Mouse (Mus musculus) heart, embryonic 10.5 days (tissue): ENCODE data around the gene Tldc1. TPM values are rescaled to one million over a fixed set of nuclear protein-coding genes. Genes with fewer than 3 reads are reported as not detected.

Experiments
- DNase-seq: peaks from one replicate; pipeline ENCODE4 v3.0.0-alpha.2; 2017; ENCODE audit warnings: low spot score
- H3K27ac ChIP-seq: fragments of 300-500 bp; sonication (generic); 2 replicates; pipeline ENCODE4 v1.5.1; 2016; ENCODE audit warnings: mild to moderate bottlenecking
- H3K27me3 ChIP-seq: fragments of 300-500 bp; sonication (generic); 2 replicates; pipeline ENCODE4 v1.6.1; 2016; ENCODE audit warnings: mild to moderate bottlenecking; ENCODE audit not compliant: poor library complexity, insufficient read depth, severe bottlenecking
- H3K36me3 ChIP-seq: fragments of 300-500 bp; sonication (generic); 2 replicates; pipeline ENCODE4 v1.6.1; 2016; ENCODE audit warnings: mild to moderate bottlenecking, moderate library complexity
- H3K4me1 ChIP-seq: fragments of 300-500 bp; sonication (generic); 2 replicates; pipeline ENCODE4 v1.6.1; 2016; ENCODE audit warnings: mild to moderate bottlenecking
- H3K4me3 ChIP-seq: fragments of 300-500 bp; sonication (generic); 2 replicates; pipeline ENCODE4 v1.5.1; 2016; ENCODE audit warnings: mild to moderate bottlenecking, moderate library complexity
- H3K9me3 ChIP-seq: fragments of 300-500 bp; sonication (generic); 2 replicates; pipeline ENCODE4 v1.6.1; 2016; ENCODE audit warnings: mild to moderate bottlenecking, moderate library complexity
- WGBS: fragments of 180-500 bp; shearing (Covaris S2); methylation state at CpG from one replicate; pipeline ENCODE4 v1.1.7; 2016; 5-methylcytosine and 5-hydroxymethylcytosine counted together
- polyA plus RNA-seq: library from polyadenylated mRNA; unstranded; fragments of >200 nt; fragmentation: Nextera tagmentation; extraction: Ambion mirVana; gene quantifications from 2 replicates; pipeline ENCODE4 v1.2.1, GENCODE M21; 2016

Gene Tldc1
- 14.5 and 19.8 TPM in 2 replicates for polyA plus RNA-seq

DNA sequence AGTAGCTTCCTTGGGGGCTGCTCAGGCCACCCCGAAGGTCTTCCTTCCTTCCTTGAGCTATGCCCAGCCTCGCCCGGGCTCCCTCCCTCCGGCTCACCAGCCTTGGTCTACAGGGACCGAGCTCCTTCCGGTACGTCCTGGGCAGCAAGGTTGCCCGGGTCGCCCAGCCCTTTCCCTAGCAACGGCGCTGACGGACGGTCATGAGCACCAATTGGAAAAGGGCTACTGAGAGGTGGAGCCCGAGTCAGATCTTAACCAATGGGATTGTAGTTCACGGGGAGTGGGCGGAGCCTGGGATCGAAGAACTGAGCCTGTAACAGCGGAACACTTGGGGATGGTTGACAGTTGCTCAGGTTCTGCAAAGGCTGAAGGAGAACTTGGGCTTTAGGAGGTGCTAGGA lies at the start of gene Tldc1:
Gene Tldc1, minus strand, starts transcription at position 154 of the 400 bp plus-strand sequence.
- no peaks in the 10 kb centered on the region for H3K9me3 ChIP-seq
- peak within 1 kb of the TSS; percentile 92 for H3K27ac ChIP-seq
- H3K36me3 ChIP-seq, result no peaks in the 10 kb centered on the region
- H3K4me3 ChIP-seq, result peak within 1 kb of the TSS; percentile 69
- under 1% methylated on average over 18 of the region's 18 CpGs for WGBS
- peaks cover 33% of the 10 kb centered on the region for H3K4me1 ChIP-seq
- DNase-seq, result peak; percentile 99
- H3K27me3 ChIP-seq, result peaks cover 13% of the 10 kb centered on the region; the same call in 1 of the 2 replicates

DNA sequence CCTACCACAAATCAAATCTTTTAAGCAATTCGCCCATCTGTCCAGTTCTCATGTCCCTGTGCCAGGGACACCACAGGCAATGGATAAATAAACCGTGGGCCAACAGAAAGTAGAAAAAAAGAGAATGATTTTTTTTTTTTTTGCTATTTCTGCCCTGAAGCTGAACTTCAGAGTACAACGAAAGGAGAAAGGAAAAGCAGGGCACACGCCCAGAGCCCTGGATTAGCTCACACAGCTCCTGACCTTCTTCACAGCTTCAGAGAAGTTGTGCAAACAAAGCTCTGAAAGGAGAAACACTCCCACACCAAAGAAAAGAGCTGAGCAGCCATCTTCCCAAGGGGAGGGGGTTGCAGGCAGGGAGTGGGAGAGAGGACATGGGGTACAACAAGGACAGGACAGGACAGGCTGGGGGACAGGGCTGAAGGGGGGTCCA lies 49.5 kb upstream of the Tldc1 start:
- peak overlapping the region; percentile 64 for H3K27ac ChIP-seq
- H3K36me3 ChIP-seq, result peaks cover under 1% of the 10 kb centered on the region; the same call in 1 of the 2 replicates
- H3K4me3 ChIP-seq, result no peak overlapping the region
- no peak for DNase-seq
- WGBS, result 51% methylated on average over 4 of the region's 4 CpGs
- no peaks in the 10 kb centered on the region for H3K27me3 ChIP-seq
- H3K9me3 ChIP-seq, result no peaks in the 10 kb centered on the region
- H3K4me1 ChIP-seq, result peaks cover 78% of the 10 kb centered on the region

DNA sequence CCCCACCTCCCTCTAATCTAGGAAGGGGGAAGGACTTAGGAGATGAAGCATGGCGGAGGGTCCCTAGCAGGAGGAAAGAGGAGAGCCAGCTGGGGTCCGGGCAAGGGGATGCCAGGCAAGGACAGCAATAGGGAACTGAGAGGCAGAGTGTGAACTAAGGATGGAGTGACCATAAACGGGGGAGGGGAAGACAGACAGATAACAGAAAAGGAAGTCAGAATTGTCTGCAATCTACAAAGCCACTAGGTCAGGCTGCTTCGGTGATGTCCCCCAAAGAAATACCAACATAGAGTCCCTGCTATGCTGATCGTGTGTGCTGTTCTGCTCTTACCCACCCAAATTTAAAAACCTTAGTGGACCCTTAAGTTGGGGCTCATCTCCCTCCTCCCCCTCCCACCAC lies 48.8 kb upstream of the Tldc1 start:
- H3K9me3 ChIP-seq, result no peaks in the 10 kb centered on the region
- H3K4me3 ChIP-seq, result no peak overlapping the region
- H3K4me1 ChIP-seq, result peaks cover 71% of the 10 kb centered on the region
- 49% methylated on average over 5 of the region's 5 CpGs for WGBS
- H3K27me3 ChIP-seq, result no peaks in the 10 kb centered on the region
- DNase-seq, result no peak
- peak overlapping the region; percentile 63 for H3K27ac ChIP-seq
- H3K36me3 ChIP-seq, result peaks cover 8% of the 10 kb centered on the region

DNA sequence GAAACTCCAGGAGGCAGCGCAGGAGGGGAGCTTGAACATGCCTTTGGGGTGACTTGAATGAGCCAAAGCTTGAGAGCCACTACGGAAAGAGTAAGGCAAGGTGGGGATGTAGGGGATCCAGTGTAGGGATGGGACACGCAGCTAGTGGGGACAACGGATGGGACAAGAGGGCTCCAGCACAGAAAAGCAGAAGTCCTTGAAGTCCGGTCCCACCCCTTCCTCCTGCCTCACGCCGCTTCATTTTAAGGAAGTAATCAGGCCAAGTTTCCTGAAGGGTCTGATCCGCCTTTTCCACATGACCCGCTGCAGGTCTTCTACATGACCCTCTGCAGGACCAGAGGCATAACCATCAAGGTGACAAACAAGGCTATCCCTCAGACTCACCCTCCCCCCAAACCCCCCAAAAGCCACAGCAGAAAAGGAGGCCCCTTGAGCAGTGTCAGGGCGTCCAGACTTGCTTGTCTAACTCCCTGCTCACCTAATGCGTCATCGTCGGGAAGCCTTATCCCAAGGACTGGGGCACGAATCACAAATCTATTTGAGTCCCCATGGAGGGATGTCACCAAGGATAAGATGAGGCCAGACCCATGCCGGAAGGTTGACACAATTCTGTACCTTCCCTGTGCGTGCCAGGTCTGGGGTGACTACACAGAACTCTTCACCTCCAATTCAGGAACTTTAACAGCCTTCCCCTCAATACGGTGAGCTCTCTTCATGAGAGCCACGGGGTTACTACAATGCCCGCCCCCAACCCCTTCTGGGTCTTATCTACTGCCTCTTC lies 47.9 kb upstream of the Tldc1 start:
- H3K9me3 ChIP-seq, result no peaks in the 10 kb centered on the region
- no peak overlapping the region for H3K4me3 ChIP-seq
- WGBS, result 64% methylated on average over 19 of the region's 19 CpGs
- peaks cover 62% of the 10 kb centered on the region for H3K4me1 ChIP-seq
- H3K27me3 ChIP-seq, result no peaks in the 10 kb centered on the region
- DNase-seq, result no peak
- H3K36me3 ChIP-seq, result peaks cover 14% of the 10 kb centered on the region
- peak overlapping the region; percentile 63 for H3K27ac ChIP-seq

DNA sequence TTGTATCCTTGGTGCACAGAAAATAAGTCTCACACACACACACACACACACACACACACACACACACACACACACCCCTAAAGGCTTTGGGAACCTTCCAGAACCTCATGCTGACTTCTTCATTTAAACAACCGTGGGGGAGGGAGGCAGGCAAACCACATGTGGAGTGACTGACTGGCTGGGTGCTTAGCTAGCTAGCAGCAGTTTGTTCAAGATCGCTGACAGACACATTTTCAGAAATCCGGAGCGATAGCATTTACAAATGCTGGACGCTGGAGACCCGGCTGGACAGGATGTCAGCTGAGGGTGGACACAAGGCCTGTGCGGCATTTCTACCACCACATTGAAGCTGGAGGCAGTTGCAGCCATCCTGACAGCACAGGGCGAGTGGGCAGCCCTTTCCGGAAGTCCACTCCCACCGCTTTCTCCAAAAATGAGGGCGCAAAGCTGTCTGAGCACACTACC lies 46.6 kb upstream of the Tldc1 start:
- Histone ChIP-seq H3K36me3 (peaks cover 27% of the 10 kb centered on the region), H3K27me3 (no peaks in the 10 kb centered on the region), H3K27ac (peak overlapping the region; percentile 37; the same call in 1 of the 2 replicates), H3K4me3 (no peak overlapping the region), H3K4me1 (peaks cover 49% of the 10 kb centered on the region), H3K9me3 (no peaks in the 10 kb centered on the region)
- 76% methylated on average over 11 of the region's 11 CpGs for WGBS
- no peak for DNase-seq

DNA sequence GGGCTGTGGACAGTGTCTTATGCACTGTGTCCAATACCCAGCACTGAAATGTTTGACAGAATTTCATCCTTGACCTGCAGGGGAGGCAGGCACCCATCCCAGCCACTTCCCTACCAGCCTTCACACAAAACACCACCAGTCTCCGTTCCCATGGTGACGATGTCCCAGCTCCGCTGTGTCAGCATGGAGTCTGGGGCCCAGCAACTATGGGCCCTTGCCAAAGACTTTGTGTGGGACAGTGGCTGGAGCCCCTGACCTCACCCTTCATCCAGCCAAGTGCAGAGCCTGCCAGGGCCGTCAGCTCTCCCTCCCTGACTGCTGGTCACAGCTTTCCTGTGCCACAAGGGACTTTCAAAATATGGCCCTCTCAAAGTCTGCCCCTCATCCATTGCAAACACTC lies 45.9 kb upstream of the Tldc1 start:
- WGBS, result 66% methylated on average over 4 of the region's 4 CpGs
- no peak overlapping the region for H3K27ac ChIP-seq
- peaks cover 42% of the 10 kb centered on the region for H3K4me1 ChIP-seq
- H3K27me3 ChIP-seq, result no peaks in the 10 kb centered on the region
- no peaks in the 10 kb centered on the region for H3K9me3 ChIP-seq
- H3K36me3 ChIP-seq, result peaks cover 30% of the 10 kb centered on the region
- H3K4me3 ChIP-seq, result no peak overlapping the region
- DNase-seq, result no peak

DNA sequence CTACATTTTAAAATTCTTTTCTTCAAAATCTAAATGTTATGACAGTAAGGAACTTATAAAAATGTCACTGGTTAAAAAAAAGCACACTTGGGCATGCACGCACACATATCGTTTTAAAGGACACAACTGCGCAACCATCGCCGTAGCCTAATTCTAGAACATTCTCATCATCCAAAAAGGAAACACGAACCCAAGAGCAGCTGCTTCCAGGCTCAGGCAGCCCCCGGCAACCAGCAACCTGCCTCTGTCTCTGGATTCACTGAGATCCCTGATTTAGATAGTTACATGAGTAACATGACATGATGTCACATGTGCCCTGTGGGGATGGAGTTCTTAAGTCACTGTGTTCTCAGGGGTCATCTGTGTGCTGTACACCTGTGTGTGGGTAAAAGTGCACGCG lies 45.1 kb upstream of the Tldc1 start:
- Histone ChIP-seq H3K4me3 (no peak overlapping the region), H3K27ac (no peak overlapping the region), H3K27me3 (no peaks in the 10 kb centered on the region), H3K9me3 (no peaks in the 10 kb centered on the region), H3K36me3 (peaks cover 30% of the 10 kb centered on the region), H3K4me1 (peaks cover 34% of the 10 kb centered on the region)
- WGBS, result 93% methylated on average over 9 of the region's 9 CpGs
- DNase-seq, result no peak

DNA sequence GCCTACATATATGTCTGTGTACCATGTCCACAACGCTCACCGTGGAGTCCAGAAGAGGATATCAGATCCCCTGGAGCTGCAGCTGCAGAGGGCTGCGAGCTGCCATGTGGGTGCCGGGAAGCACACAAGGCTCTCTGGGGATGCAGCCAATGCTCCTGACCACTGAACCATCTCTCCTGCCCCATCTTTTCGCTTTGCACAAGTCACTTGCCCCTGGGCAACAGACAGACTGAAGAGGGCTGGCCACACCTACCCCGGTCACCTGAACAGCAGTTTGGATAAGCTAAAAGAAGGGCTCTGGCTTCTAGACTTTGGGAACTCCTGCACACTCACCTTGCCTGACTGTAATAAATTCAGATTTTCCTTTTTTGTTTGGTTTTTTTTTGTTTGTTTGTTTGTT lies 43.5 kb upstream of the Tldc1 start:
- peaks cover 30% of the 10 kb centered on the region for H3K36me3 ChIP-seq
- DNase-seq, result no peak

DNA sequence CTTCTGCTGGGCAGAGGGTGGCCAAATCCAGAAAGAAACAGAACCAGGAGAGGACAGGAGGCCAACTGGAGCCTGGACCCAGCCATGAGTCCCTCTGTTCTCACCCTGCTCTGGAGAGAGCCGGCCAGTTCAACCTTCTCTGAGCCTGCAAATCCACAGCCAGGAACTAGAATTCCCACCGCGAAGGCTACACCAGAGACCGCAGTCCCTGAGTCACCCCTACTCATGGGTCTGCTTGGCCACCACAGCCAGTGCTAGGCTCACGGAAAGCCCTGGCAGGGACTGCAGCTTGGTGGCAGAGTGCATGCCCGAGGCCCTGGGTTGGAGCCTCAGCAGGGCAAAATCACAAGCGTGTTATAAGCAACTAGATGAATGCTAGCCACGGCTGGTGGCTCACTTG lies 41.8 kb upstream of the Tldc1 start:
- H3K9me3 ChIP-seq, result no peaks in the 10 kb centered on the region
- H3K36me3 ChIP-seq, result peaks cover 39% of the 10 kb centered on the region
- H3K4me3 ChIP-seq, result no peak overlapping the region
- no peak overlapping the region for H3K27ac ChIP-seq
- H3K27me3 ChIP-seq, result no peaks in the 10 kb centered on the region
- DNase-seq, result no peak
- peaks cover 23% of the 10 kb centered on the region; the same call in 1 of the 2 replicates for H3K4me1 ChIP-seq
- 87% methylated on average over 8 of the region's 8 CpGs for WGBS

More for the DNA sequence above, 43.5 kb upstream of the Tldc1 start:
- 88% methylated on average over 6 of the region's 6 CpGs for WGBS
- Histone ChIP-seq H3K4me3 (no peak overlapping the region), H3K4me1 (peaks cover 29% of the 10 kb centered on the region), H3K27ac (no peak overlapping the region), H3K9me3 (no peaks in the 10 kb centered on the region), H3K27me3 (no peaks in the 10 kb centered on the region)

DNA sequence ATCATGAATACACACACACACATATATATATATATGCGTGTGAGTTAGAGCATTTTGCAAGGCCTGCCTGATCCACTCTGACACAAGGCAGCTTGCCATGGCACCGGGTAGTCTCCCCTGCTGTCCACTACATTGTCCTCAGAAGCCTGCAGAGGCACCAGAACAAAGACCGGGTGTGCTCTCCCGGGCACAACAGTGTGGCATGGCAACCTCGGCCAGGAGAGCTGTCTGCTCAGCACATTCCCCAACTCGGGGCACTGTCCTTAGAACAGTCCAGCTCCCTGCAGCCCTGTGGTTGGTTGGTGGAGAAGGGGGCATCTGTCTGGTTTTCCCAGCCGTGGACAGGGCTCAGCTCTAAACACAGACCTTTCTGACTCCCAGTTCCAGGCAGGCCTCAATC lies 41.1 kb upstream of the Tldc1 start:
- Histone ChIP-seq H3K36me3 (peaks cover 42% of the 10 kb centered on the region), H3K27ac (no peak overlapping the region), H3K27me3 (no peaks in the 10 kb centered on the region), H3K9me3 (no peaks in the 10 kb centered on the region), H3K4me3 (no peak overlapping the region), H3K4me1 (peaks cover 23% of the 10 kb centered on the region)
- WGBS, result 71% methylated on average over 7 of the region's 7 CpGs
- no peak for DNase-seq

DNA sequence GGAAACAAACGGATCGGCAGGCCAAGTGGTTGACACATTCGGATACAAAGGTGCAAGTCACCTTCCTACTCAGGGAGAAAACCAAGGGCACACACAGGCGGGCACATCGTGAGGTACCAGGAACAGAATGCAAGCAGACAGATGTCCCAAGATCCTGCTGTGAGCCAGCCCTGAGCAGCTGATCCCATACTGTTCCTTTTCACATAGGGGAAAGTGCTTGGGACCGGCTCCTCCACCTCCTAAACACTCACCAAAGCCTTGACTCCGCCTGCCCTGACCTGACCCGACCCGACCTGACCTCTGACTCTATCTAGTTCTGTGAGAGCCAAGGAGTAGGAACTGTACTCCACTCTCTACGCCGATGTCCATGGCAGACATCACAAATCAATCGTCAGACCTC lies 39.2 kb upstream of the Tldc1 start:
- Histone ChIP-seq H3K27me3 (no peaks in the 10 kb centered on the region), H3K36me3 (peaks cover 38% of the 10 kb centered on the region), H3K27ac (no peak overlapping the region), H3K4me3 (no peak overlapping the region), H3K4me1 (peaks cover 38% of the 10 kb centered on the region), H3K9me3 (no peaks in the 10 kb centered on the region)
- DNase-seq, result no peak
- WGBS, result 49% methylated on average over 12 of the region's 12 CpGs

DNA sequence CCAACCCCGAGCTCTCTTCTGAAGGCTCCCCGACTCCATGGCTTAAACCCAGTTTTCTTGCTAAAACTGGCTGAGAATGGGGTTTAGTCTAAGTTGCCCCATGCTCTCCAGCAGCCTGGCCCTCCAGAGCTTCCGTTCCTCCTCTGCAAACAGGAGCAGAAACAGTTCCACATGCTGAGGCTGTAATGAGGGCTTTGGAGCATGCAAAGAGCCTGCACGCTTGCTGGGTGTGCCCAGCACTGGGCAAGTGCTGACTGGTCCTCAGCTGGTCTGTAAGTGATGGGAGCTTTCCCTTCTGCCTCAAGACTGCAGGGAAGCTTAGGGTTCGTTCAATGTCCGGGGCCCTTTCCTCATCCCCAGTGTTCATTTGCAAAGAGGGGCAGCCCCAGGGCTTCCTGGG lies 38.0 kb upstream of the Tldc1 start:
- Histone ChIP-seq H3K27me3 (no peaks in the 10 kb centered on the region), H3K4me3 (no peak overlapping the region), H3K27ac (no peak overlapping the region), H3K9me3 (no peaks in the 10 kb centered on the region), H3K36me3 (peaks cover 28% of the 10 kb centered on the region), H3K4me1 (peaks cover 46% of the 10 kb centered on the region)
- WGBS, result 83% methylated on average over 6 of the region's 6 CpGs
- no peak for DNase-seq

DNA sequence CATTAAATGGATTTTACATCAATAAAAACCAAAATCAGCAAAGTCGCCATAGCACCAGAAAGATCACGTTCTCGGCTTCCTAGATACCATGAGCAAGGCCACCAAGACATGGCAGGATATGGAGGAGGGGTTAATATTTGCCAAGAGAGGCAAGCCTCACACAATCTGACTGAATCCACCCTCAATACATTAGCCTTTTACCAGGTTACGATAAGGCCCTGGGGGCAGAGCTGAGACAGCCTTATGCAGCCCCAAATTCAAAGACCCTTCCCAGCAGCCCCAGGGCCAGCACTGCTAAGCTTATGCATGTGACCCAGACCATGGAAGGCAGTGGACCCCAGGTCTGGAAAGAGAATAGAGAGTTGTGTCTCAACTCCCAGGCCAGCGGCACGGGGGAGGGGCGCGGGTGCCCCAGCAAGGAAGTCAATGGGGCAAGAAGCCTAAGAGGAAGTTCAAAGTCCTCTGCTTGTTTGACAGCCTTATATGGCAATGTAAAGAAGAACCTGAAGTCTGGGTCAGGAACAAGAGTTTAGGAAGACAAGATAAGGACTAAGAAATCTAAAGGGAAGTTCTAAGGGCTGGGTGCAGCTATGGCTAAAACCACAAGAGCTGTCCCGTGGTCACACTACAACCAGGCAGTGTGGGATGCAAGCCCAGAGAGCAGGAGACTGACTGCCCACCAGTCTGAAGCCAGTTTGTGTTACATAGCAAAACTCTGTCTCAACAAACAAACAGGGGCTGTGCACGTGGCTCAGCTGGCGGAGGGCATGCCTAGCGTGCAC lies 34.6 kb upstream of the Tldc1 start:
- Histone ChIP-seq H3K4me1 (peaks cover 56% of the 10 kb centered on the region), H3K27me3 (no peaks in the 10 kb centered on the region), H3K4me3 (no peak overlapping the region), H3K27ac (peak overlapping the region; percentile 65; the same call in 1 of the 2 replicates), H3K36me3 (peaks cover 28% of the 10 kb centered on the region; the same call in 1 of the 2 replicates), H3K9me3 (no peaks in the 10 kb centered on the region)
- 66% methylated on average over 12 of the region's 12 CpGs for WGBS
- no peak for DNase-seq
